Mouse (Mus musculus) lung, embryonic 15.5 days (tissue): ENCODE measurements at regions not wholly inside any gene's neighbourhood (a gene's known extent, or its start where the extent isn't known, plus 50 kb on each side); places are given as distances from the start of the nearest gene placed in this dataset.

Experiments
- ATAC-seq: fragments of 200-750 bp; cut with Nextera tagmentation; 2 replicates; pipeline ENCODE4 v1.8.0; 2017; ENCODE audit warnings: moderate number of reproducible peaks, borderline replicate concordance; ENCODE audit not compliant: low FRiP score, low TSS enrichment; ENCODE audit errors: extremely low read depth
- H3K27ac ChIP-seq: fragments of 300-500 bp; sonication (generic); 2 replicates; pipeline ENCODE4 v1.5.1; 2015; ENCODE audit warnings: moderate library complexity, mild to moderate bottlenecking, inconsistent platforms
- H3K27me3 ChIP-seq: fragments of 300-500 bp; sonication (generic); 2 replicates; pipeline ENCODE4 v1.6.1; 2015; ENCODE audit warnings: inconsistent platforms
- H3K36me3 ChIP-seq: fragments of 300-500 bp; sonication (generic); 2 replicates; pipeline ENCODE4 v1.6.1; 2015; ENCODE audit warnings: inconsistent platforms
- H3K4me1 ChIP-seq: fragments of 300-500 bp; sonication (generic); 2 replicates; pipeline ENCODE4 v1.6.1; 2015; ENCODE audit warnings: inconsistent platforms
- H3K4me2 ChIP-seq: fragments of 300-500 bp; sonication (generic); 2 replicates; pipeline ENCODE4 v1.6.1; 2015; ENCODE audit warnings: inconsistent platforms, mild to moderate bottlenecking, moderate library complexity
- H3K4me3 ChIP-seq: fragments of 300-500 bp; sonication (generic); 2 replicates; pipeline ENCODE4 v1.5.1; 2015; ENCODE audit warnings: mild to moderate bottlenecking, inconsistent platforms
- H3K9ac ChIP-seq: fragments of 300-500 bp; sonication (generic); 2 replicates; pipeline ENCODE4 v1.6.1; 2015; ENCODE audit warnings: inconsistent platforms
- H3K9me3 ChIP-seq: fragments of 300-500 bp; sonication (generic); 2 replicates; pipeline ENCODE4 v1.6.1; 2016; ENCODE audit warnings: inconsistent platforms
- WGBS: fragments of 180-500 bp; shearing (Covaris S2); methylation state at CpG from one replicate; pipeline ENCODE4 v1.1.7; 2015; 5-methylcytosine and 5-hydroxymethylcytosine counted together

DNA sequence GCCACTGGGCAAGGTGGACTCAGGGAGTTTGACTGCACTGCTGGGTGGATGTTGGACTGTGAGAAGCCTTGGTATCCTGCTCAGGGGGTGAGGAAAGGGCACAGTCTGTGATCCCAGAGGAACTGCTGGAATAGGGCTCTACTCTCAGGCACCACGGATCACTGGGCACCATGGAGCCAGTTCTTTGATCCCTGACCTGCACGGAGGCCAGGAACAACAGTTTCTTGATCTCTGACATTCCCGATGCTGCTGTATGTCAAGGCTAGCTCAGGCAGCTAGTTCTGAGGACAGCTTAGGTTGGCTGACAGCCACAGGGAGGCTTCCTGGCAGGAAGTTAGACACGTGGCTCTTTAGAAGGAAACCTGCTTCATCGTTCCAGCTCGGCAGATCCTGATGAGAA, 289.5 kb upstream of the Slit2 start:
- Histone ChIP-seq H3K4me3 (no peak overlapping the region), H3K27me3 (no peaks in the 10 kb centered on the region), H3K36me3 (no peaks in the 10 kb centered on the region), H3K4me2 (no peak overlapping the region), H3K9me3 (no peaks in the 10 kb centered on the region), H3K9ac (no peak overlapping the region), H3K4me1 (no peaks in the 10 kb centered on the region), H3K27ac (no peak overlapping the region)
- 59% methylated on average over 6 of the region's 6 CpGs for WGBS
- no peak for ATAC-seq

DNA sequence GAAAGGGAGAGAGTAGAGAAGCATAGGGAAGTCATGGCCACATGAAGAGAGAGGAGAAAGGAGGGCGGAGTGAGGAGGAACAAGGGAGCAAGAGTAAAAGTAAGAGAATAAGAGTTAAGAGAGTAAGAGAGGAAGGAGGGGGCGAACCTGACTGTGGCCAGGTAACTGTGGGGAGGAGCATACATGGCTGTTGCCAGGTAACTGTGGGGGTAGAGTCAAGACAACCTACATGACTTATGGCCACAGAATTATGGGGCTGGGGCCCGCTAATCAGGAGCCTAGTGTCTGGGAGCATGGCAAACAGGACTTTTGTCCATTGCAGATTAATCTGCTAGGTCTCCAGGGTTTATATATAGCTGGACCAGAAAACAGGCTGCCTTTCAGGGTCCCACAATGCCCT, 289.0 kb upstream of the Slit2 start:
- no peak overlapping the region for H3K9ac ChIP-seq
- WGBS: 88% methylated on average over 3 of the region's 3 CpGs
- H3K9me3 ChIP-seq: no peaks in the 10 kb centered on the region
- ATAC-seq: no peak
- no peaks in the 10 kb centered on the region for H3K36me3 ChIP-seq
- no peak overlapping the region for H3K4me3 ChIP-seq
- no peak overlapping the region for H3K27ac ChIP-seq
- H3K4me1 ChIP-seq: no peaks in the 10 kb centered on the region
- H3K4me2 ChIP-seq: no peak overlapping the region
- no peaks in the 10 kb centered on the region for H3K27me3 ChIP-seq

DNA sequence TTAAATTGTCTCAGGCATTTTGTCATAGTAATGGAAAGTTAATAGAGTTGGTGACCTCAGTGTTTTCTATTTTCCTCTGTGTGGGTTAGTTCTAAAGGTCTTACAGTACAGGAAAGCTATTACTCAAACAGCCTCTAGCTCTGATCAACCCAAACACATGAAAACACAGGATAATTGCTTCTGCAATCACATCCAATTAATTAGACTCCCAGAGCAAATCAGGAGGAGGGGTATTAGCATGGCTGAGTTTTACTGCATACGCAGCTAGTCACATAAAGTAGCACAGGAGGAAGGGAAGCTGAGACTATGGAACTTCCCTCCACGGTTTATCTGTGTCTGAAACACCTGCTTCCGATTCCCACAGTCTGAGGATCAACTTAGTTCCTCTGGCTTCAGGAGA, 288.3 kb upstream of the Slit2 start:
- no peaks in the 10 kb centered on the region for H3K9me3 ChIP-seq
- no peaks in the 10 kb centered on the region for H3K36me3 ChIP-seq
- H3K4me2 ChIP-seq: no peak overlapping the region
- H3K4me1 ChIP-seq: no peaks in the 10 kb centered on the region
- H3K27me3 ChIP-seq: no peaks in the 10 kb centered on the region
- H3K4me3 ChIP-seq: no peak overlapping the region
- H3K27ac ChIP-seq: no peak overlapping the region
- WGBS: 87% methylated on average over 3 of the region's 3 CpGs
- no peak overlapping the region for H3K9ac ChIP-seq
- no peak for ATAC-seq

DNA sequence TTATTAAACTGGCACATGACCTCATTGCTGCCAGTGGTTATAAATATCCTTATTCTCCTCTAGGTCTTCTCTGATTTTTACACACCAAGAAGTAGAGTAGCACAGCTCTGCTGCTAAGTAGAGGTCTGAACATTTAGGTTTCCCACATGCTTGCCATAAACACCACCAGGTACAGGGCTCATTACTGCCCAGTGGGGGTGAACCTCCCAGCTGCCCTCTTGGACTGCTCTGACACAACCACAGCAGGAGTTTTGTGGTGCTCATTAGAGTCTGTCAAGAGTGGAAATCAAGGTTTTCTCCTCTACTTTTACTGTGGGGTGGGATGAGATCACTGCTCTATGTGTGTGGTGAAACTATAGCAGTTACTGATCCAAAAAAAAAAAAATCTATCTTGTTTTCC, 271.4 kb upstream of the Slit2 start:
- Histone ChIP-seq H3K9me3 (no peaks in the 10 kb centered on the region), H3K27ac (no peak overlapping the region), H3K27me3 (no peaks in the 10 kb centered on the region), H3K4me1 (no peaks in the 10 kb centered on the region), H3K4me2 (no peak overlapping the region), H3K4me3 (no peak overlapping the region), H3K9ac (no peak overlapping the region), H3K36me3 (no peaks in the 10 kb centered on the region)
- ATAC-seq: no peak

DNA sequence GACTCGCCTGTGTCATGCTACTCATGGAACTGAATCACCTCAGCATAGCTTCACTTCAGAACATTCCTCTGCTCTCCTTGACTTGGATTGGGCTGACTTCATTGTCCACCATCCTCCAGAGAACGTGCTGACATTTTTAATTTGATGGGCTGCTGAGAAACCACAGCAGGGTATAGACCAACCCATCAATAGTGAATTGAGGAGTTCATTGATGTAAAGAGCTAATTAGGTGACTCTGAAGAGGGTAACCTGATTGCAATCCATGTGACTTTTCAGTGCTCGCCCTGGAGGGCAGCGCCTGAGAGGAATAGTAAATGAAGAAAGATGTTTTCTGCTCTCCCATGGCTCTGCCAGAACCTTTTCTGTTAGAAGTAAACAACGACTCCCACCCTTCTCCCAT, 268.6 kb upstream of the Slit2 start:
- Histone ChIP-seq H3K4me3 (no peak overlapping the region), H3K9ac (no peak overlapping the region), H3K4me1 (no peaks in the 10 kb centered on the region), H3K36me3 (no peaks in the 10 kb centered on the region), H3K27me3 (no peaks in the 10 kb centered on the region), H3K27ac (no peak overlapping the region), H3K4me2 (no peak overlapping the region), H3K9me3 (no peaks in the 10 kb centered on the region)
- 67% methylated on average over 5 of the region's 5 CpGs for WGBS
- ATAC-seq: no peak

DNA sequence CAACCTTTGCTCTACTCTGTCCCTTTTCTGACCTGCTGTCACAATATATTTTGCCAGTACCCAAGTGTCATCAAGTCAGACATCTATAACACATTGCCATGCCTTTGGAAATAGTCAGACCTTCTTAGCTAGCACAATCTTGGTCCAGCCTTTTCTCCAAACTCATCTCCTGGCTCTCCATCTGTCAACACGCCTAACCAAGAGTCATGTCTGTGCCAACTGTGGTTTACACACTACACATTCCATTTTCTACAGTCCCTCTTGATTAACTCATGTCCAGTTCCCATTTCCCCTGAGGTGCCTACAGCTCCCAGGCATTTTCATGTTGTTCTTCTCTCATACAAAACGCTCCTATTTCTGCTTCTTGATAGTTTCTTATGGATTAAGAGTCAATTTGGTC, 258.0 kb upstream of the Slit2 start:
- no peaks in the 10 kb centered on the region for H3K27me3 ChIP-seq
- H3K4me3 ChIP-seq: no peak overlapping the region
- no peak overlapping the region for H3K27ac ChIP-seq
- no peak overlapping the region for H3K4me2 ChIP-seq
- H3K9me3 ChIP-seq: no peaks in the 10 kb centered on the region
- 60% methylated on average over 2 of the region's 2 CpGs for WGBS
- H3K9ac ChIP-seq: no peak overlapping the region
- H3K36me3 ChIP-seq: no peaks in the 10 kb centered on the region
- no peaks in the 10 kb centered on the region for H3K4me1 ChIP-seq
- ATAC-seq: no peak

DNA sequence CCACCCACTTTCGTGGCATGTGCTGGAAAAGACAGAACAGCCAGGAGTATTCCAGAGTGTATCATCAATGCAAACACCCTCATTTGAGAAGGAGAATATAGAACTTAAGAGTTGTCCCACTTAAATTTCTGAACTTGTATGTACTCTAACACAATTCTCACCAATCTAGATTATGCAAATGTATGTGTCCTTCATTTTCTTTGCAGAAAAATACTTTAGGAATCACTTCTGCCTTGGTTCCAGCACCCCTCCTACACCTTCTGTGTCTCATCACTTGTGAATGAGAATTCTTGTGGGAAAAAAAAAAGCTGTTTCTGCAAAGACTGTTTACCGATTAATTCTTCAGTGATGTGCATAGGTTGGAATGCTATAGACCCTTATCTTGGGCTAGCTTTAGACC, 240.2 kb upstream of the Slit2 start:
- 0 out of 2 replicates have a peak, but pooled peaks cover 2% of the 10 kb centered on the region for H3K4me1 ChIP-seq
- H3K9me3 ChIP-seq: no peaks in the 10 kb centered on the region
- no peak overlapping the region for H3K27ac ChIP-seq
- no peak overlapping the region for H3K9ac ChIP-seq
- H3K4me3 ChIP-seq: no peak overlapping the region
- H3K27me3 ChIP-seq: no peaks in the 10 kb centered on the region
- WGBS: 73% methylated on average over 2 of the region's 2 CpGs
- no peaks in the 10 kb centered on the region for H3K36me3 ChIP-seq
- ATAC-seq: no peak
- H3K4me2 ChIP-seq: no peak overlapping the region

DNA sequence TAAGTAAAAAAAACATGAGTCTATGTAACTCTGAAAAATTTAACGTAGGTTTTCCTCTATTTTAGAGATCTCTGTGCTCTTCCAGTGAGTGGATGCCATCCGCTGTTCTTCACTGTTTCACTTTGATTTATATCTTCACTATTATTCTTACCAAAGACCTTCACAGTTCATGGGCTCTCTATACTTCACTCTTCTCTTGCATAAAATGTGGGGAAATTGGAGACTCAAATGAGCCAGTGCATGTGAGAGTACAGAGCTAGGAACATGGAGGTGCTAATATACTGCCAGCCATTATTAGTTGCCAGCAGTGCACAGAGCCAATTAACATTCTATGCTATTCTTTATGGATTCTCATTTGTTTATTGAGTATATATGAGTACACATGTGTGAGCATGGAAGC, 237.8 kb upstream of the Slit2 start:
- no peak overlapping the region for H3K9ac ChIP-seq
- H3K27me3 ChIP-seq: no peaks in the 10 kb centered on the region
- H3K36me3 ChIP-seq: no peaks in the 10 kb centered on the region
- H3K4me3 ChIP-seq: no peak overlapping the region
- H3K9me3 ChIP-seq: no peaks in the 10 kb centered on the region
- no peak overlapping the region for H3K4me2 ChIP-seq
- H3K4me1 ChIP-seq: 0 out of 2 replicates have a peak, but pooled peaks cover 2% of the 10 kb centered on the region
- 90% methylated on average over 2 of the region's 2 CpGs for WGBS
- no peak for ATAC-seq
- no peak overlapping the region for H3K27ac ChIP-seq

DNA sequence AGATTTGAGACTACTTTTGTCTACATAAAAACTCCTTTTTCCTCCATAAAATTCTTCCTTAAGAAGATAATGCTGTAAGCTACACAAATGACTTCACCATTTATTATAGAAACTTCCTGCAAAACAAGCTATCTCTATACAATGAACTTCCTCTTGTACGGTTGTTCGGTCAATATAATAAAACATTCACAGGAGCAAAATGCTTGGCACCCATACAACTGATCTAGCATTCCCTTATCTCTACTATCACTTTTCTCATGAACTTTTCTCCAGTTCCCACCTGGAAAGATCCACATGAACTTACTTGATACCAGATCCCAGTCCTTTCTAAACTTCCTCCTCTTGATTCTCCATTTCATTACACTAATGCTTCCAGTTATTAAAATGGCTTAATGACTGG, 231.0 kb upstream of the Slit2 start:
- Histone ChIP-seq H3K36me3 (no peaks in the 10 kb centered on the region), H3K9ac (no peak overlapping the region), H3K27ac (no peak overlapping the region), H3K4me3 (no peak overlapping the region), H3K4me1 (no peaks in the 10 kb centered on the region), H3K9me3 (no peaks in the 10 kb centered on the region), H3K4me2 (no peak overlapping the region), H3K27me3 (no peaks in the 10 kb centered on the region)
- 77% methylated on average over 2 of the region's 2 CpGs for WGBS
- ATAC-seq: no peak

DNA sequence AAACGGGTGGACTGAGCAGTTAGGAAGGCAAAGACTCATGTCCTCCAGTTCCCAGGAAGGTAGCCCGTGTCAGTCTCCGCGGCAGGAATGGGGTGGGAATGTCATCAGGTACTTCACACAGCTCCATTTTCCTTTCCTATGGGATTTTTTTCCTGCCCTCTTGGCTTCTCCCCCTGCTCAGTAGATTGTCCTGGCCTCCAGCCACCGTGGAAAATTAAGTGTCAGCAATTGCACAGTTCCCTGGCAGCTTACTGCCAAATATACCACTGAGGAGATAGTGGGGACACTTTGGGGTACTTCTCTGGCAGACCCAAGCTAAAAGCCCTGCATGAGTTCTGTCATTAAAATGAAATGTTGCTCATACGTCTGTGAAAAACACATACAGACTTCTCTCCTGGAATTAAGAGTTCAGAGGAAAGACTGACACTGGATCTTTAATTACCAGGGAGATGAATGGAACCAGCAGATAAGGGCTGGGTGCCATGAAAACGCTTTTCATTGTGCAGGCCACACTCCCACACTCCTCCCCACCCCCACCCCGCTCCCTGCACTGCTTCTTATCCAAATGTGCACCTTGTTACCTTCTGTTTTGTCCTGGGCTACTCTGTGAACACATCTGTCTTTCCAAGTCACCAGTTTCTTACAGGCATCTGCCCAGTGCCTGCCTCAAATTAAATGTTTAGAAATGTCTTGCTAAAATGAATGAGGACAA, 210.1 kb upstream of the Slit2 start:
- H3K36me3 ChIP-seq: no peaks in the 10 kb centered on the region
- H3K4me2 ChIP-seq: no peak overlapping the region
- 39% methylated on average over 8 of the region's 8 CpGs for WGBS
- no peak overlapping the region for H3K27ac ChIP-seq
- H3K9ac ChIP-seq: no peak overlapping the region
- H3K27me3 ChIP-seq: no peaks in the 10 kb centered on the region
- no peak overlapping the region for H3K4me3 ChIP-seq
- no peak for ATAC-seq
- H3K4me1 ChIP-seq: no peaks in the 10 kb centered on the region
- H3K9me3 ChIP-seq: no peaks in the 10 kb centered on the region

DNA sequence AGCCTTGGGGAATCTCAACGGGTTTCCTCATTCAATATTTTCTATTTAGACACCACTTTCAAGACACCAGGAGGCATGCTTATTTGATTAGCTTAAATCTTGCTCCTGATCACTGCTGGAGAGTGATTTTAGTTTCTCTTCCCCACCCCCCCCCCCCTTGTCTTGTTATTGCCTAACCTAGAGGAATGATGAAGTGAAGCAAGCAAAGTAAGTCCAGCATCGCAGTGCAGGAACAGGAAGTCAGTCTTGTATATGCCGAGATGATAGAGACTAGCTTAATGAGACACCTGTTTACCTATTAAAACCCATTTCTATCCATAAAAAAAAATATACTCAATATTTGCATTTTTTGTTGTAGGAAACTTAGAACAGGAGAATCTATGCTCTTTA, 209.6 kb upstream of the Slit2 start:
- Histone ChIP-seq H3K27ac (no peak overlapping the region), H3K36me3 (no peaks in the 10 kb centered on the region), H3K4me3 (no peak overlapping the region), H3K9ac (no peak overlapping the region), H3K27me3 (no peaks in the 10 kb centered on the region), H3K9me3 (no peaks in the 10 kb centered on the region), H3K4me2 (no peak overlapping the region), H3K4me1 (no peaks in the 10 kb centered on the region)
- 33% methylated on average over 3 of the region's 3 CpGs for WGBS
- ATAC-seq: no peak

DNA sequence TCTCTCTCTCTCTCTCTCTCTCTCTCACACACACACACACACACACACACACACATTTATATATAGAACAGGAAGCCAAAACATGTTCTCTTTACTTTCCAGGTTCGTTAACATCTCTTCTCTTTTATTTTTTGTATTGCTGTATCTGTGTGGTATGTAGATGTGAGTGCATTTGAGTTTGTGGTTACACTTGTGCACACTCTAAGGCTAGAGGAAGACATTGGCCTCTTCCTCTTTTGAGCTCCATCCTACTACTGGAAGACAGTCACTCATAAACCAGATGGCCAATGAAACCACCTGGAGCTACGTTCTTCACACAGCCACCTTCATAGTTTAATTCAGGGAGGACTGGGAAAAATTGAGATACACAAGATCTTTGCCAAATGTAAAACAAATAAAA, 202.1 kb upstream of the Slit2 start:
- H3K9ac ChIP-seq: no peak overlapping the region

DNA sequence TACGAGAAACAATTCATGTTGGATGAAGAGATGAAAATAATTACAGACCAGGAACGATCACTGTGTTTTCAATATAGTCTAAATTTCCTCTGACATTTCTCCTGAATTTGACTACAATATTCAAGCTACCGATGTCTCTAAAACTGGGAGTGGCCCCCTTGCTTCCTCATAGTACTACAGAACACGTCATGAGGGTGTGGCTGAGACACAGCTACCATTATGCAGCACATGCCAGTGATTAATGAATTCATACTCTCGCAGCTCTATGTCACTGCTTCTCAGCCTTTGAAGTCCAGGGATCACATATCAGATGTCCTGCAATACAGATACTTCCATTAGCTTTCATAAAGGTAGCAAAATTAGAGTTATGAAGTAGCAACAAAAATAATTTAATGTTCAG, 201.3 kb upstream of the Slit2 start:
- Histone ChIP-seq H3K4me2 (no peak overlapping the region), H3K9me3 (no peaks in the 10 kb centered on the region), H3K9ac (no peak overlapping the region), H3K27ac (no peak overlapping the region), H3K4me1 (no peaks in the 10 kb centered on the region), H3K36me3 (no peaks in the 10 kb centered on the region), H3K4me3 (no peak overlapping the region), H3K27me3 (no peaks in the 10 kb centered on the region)
- ATAC-seq: no peak
- 65% methylated on average over 5 of the region's 5 CpGs for WGBS

More for the DNA sequence above, 202.1 kb upstream of the Slit2 start:
- no peak for ATAC-seq
- Histone ChIP-seq H3K9me3 (no peaks in the 10 kb centered on the region), H3K4me3 (no peak overlapping the region), H3K27ac (no peak overlapping the region), H3K27me3 (no peaks in the 10 kb centered on the region), H3K4me1 (no peaks in the 10 kb centered on the region), H3K36me3 (no peaks in the 10 kb centered on the region), H3K4me2 (no peak overlapping the region)
- 72% methylated on average over 2 of the region's 2 CpGs for WGBS
